Mouse (Mus musculus): ENCODE measurements around the gene Akap1.

- TF ChIP-seq CEBPB (IDR thresholded peaks at IDR 0.05; ENCODE audit: low read depth) (no peak), MAX (IDR thresholded peaks at IDR 0.05) (no peak), CTCF (IDR thresholded peaks at IDR 0.05; ENCODE audit: control insufficient read depth, insufficient read depth, insufficient read length) (no peak), USF1 (IDR thresholded peaks at IDR 0.05; ENCODE audit: low read depth) (no peak), FOSL1 (IDR thresholded peaks at IDR 0.05; ENCODE audit: insufficient read depth, low read length, poor library complexity, severe bottlenecking) (no peak), MYOG (IDR thresholded peaks at IDR 0.05; ENCODE audit: control insufficient read depth, extremely low read depth, insufficient read length) (no peak), MYOD1 (IDR thresholded peaks at IDR 0.05; ENCODE audit: control insufficient read depth, insufficient read length, low read depth) (no peak)
Measured at GRCm38 (mm10) chr11:88888996-88889395, 24.6 kb upstream of the Akap1 start.
